Mouse (Mus musculus): ENCODE data around the gene Coq7.

Gene Coq7

DNA sequence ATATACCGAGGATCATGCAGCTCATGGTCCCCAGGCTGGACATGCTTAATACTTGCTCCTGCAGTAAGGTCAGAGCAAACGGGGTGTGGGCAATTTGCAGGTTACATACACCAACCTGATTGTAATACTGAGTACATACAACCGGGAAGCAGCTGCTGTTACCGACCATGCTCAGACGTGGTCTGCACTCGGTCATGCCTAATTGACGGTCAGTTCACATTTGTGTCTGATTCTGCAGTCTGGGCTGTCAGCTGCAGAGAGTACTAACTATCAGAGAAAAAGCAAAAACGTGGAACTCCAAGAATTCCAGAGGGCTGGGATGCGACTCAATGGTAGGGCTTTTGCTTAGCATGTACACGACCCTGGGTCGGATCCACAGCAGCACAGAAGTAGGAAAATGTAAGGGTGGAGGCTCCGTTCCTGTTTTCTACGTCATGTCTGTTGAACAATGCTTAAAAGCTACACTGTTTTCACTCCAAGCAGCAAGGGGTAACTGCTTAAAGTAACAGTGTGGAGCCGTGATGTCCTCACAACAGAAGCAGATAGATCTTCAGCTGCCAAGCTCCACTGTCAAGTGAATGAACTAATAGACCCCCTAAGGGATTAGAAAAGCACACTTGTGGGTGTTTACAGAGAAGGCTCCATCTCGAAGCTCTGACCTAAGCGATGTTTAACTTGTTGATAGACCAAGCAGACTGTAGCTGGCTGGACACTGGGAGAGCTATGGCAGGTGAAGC is 71.6 kb downstream of the Coq7 start:
- DNase-seq (ENCODE audit: low spot score in 2 of 2), result no peak

Data from frontal cortex, postnatal 36 days (tissue).